Mouse (Mus musculus): ENCODE results near the gene Smyd3. TPM values are rescaled to one million over a fixed set of nuclear protein-coding genes. Genes with fewer than 3 reads are reported as not detected.
A peak's percentile ranks its signal among the peaks of the same experiment; 100 is the strongest.

Smyd3 gene
- polyA plus RNA-seq, 1 experiment from 2014 or later, result 28.3 TPM

- no peak overlapping the region for H3K4me2 ChIP-seq (ENCODE audit: low read length)
- H3K4me1 ChIP-seq (ENCODE audit: control insufficient read depth, insufficient read depth, low read depth, low read length), result no peaks in the 10 kb centered on the region
- no peak overlapping the region for H3K4me3 ChIP-seq (ENCODE audit: low read length)
- H3K27ac ChIP-seq (ENCODE audit: low read depth, low read length), result no peak overlapping the region
- no peak for ATAC-seq
- 36% methylated on average over 4 of the region's 4 CpGs for WGBS
- H3K9ac ChIP-seq (ENCODE audit: low read depth, low read length), result no peak overlapping the region
- no peaks in the 10 kb centered on the region for H3K36me3 ChIP-seq (ENCODE audit: control insufficient read depth, insufficient read depth, low read length)
- H3K27me3 ChIP-seq (replicated peaks; ENCODE audit: control insufficient read depth, insufficient read depth, low read length), result no peaks in the 10 kb centered on the region
- no peaks in the 10 kb centered on the region for H3K9me3 ChIP-seq (ENCODE audit: control insufficient read depth, low read length)
These were observed 520.0 kb downstream of the Smyd3 start for GRCm38 (mm10) chr1:178997870-178998269.

GRCm38 (mm10) chr1:178994263-178994662, 523.6 kb downstream of the Smyd3 start:
- H3K9me3 ChIP-seq (ENCODE audit: control insufficient read depth, low read length), result no peaks in the 10 kb centered on the region
- 75% methylated on average over 7 of the region's 7 CpGs for WGBS
- ATAC-seq, result no peak
- no peaks in the 10 kb centered on the region for H3K27me3 ChIP-seq (replicated peaks; ENCODE audit: control insufficient read depth, insufficient read depth, low read length)
- no peak overlapping the region for H3K4me3 ChIP-seq (ENCODE audit: low read length)
- H3K4me1 ChIP-seq (ENCODE audit: control insufficient read depth, insufficient read depth, low read depth, low read length), result peaks cover 6% of the 10 kb centered on the region
- no peak overlapping the region for H3K9ac ChIP-seq (ENCODE audit: low read depth, low read length)
- H3K36me3 ChIP-seq (ENCODE audit: control insufficient read depth, insufficient read depth, low read length), result no peaks in the 10 kb centered on the region
- no peak overlapping the region for H3K27ac ChIP-seq (ENCODE audit: low read depth, low read length)
- no peak overlapping the region for H3K4me2 ChIP-seq (ENCODE audit: low read length)

- no peaks in the 10 kb centered on the region for H3K36me3 ChIP-seq (ENCODE audit: control insufficient read depth, insufficient read depth, low read length)
- WGBS, result 88% methylated on average over 3 of the region's 3 CpGs
- H3K27me3 ChIP-seq (replicated peaks; ENCODE audit: control insufficient read depth, insufficient read depth, low read length), result no peaks in the 10 kb centered on the region
- H3K27ac ChIP-seq (ENCODE audit: low read depth, low read length), result no peak overlapping the region
- ATAC-seq, result no peak
- H3K9me3 ChIP-seq (ENCODE audit: control insufficient read depth, low read length), result no peaks in the 10 kb centered on the region
- peaks cover 7% of the 10 kb centered on the region for H3K4me1 ChIP-seq (ENCODE audit: control insufficient read depth, insufficient read depth, low read depth, low read length)
- H3K4me3 ChIP-seq (ENCODE audit: low read length), result no peak overlapping the region
- no peak overlapping the region for H3K9ac ChIP-seq (ENCODE audit: low read depth, low read length)
- no peak overlapping the region for H3K4me2 ChIP-seq (ENCODE audit: low read length)
These were observed 525.3 kb downstream of the Smyd3 start for GRCm38 (mm10) chr1:178992503-178992902.

GRCm38 (mm10) chr1:178991470-178991869, 526.4 kb downstream of the Smyd3 start:
- no peak for ATAC-seq
- WGBS, result 56% methylated on average over 4 of the region's 4 CpGs

GRCm38 (mm10) chr1:178991045-178991444, 526.8 kb downstream of the Smyd3 start:
- no peaks in the 10 kb centered on the region for H3K36me3 ChIP-seq (ENCODE audit: control insufficient read depth, insufficient read depth, low read length)
- no peak overlapping the region for H3K4me3 ChIP-seq (ENCODE audit: low read length)
- ATAC-seq, result no peak
- 76% methylated on average over 6 of the region's 6 CpGs for WGBS
- no peak overlapping the region for H3K9ac ChIP-seq (ENCODE audit: low read depth, low read length)
- H3K27me3 ChIP-seq (replicated peaks; ENCODE audit: control insufficient read depth, insufficient read depth, low read length), result no peaks in the 10 kb centered on the region
- no peak overlapping the region for H3K4me2 ChIP-seq (ENCODE audit: low read length)
- no peaks in the 10 kb centered on the region for H3K9me3 ChIP-seq (ENCODE audit: control insufficient read depth, low read length)
- peaks cover 7% of the 10 kb centered on the region for H3K4me1 ChIP-seq (ENCODE audit: control insufficient read depth, insufficient read depth, low read depth, low read length)
- H3K27ac ChIP-seq (ENCODE audit: low read depth, low read length), result no peak overlapping the region

More at GRCm38 (mm10) chr1:178991470-178991869, 526.4 kb downstream of the Smyd3 start:
- no peaks in the 10 kb centered on the region for H3K9me3 ChIP-seq (ENCODE audit: control insufficient read depth, low read length)
- H3K4me3 ChIP-seq (ENCODE audit: low read length), result no peak overlapping the region
- no peaks in the 10 kb centered on the region for H3K36me3 ChIP-seq (ENCODE audit: control insufficient read depth, insufficient read depth, low read length)
- H3K9ac ChIP-seq (ENCODE audit: low read depth, low read length), result no peak overlapping the region
- H3K4me2 ChIP-seq (ENCODE audit: low read length), result no peak overlapping the region
- H3K4me1 ChIP-seq (ENCODE audit: control insufficient read depth, insufficient read depth, low read depth, low read length), result peaks cover 7% of the 10 kb centered on the region
- no peaks in the 10 kb centered on the region for H3K27me3 ChIP-seq (replicated peaks; ENCODE audit: control insufficient read depth, insufficient read depth, low read length)
- H3K27ac ChIP-seq (ENCODE audit: low read depth, low read length), result no peak overlapping the region

DNA sequence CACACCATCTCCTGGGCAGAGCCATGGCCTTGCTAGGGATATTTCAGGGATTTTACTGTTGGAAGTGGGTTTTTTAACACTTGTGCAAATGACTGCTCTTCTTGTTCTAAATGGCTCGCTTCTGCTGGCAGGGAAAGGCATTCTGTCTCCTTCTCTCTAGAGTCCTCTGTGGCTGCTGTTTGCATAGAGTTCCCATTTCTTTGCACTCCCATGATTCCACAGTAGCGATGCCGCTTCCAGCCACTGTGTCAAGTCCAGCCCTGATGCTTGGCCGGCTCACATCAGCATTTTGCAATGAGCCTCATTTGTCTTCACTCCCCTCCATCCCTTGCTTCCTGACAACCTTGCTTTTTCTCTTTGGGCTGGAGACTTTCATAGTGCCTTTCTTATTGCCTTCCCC, 528.4 kb downstream of the Smyd3 start:
- H3K4me2 ChIP-seq (ENCODE audit: low read length), result no peak overlapping the region
- H3K4me1 ChIP-seq (ENCODE audit: control insufficient read depth, insufficient read depth, low read depth, low read length), result peaks cover 7% of the 10 kb centered on the region
- H3K9me3 ChIP-seq (ENCODE audit: control insufficient read depth, low read length), result no peaks in the 10 kb centered on the region
- no peaks in the 10 kb centered on the region for H3K36me3 ChIP-seq (ENCODE audit: control insufficient read depth, insufficient read depth, low read length)
- H3K4me3 ChIP-seq (ENCODE audit: low read length), result no peak overlapping the region
- 55% methylated on average over 4 of the region's 4 CpGs for WGBS
- H3K27me3 ChIP-seq (replicated peaks; ENCODE audit: control insufficient read depth, insufficient read depth, low read length), result no peaks in the 10 kb centered on the region
- no peak overlapping the region for H3K9ac ChIP-seq (ENCODE audit: low read depth, low read length)
- H3K27ac ChIP-seq (ENCODE audit: low read depth, low read length), result peak overlapping the region; percentile 51
- peak; percentile 67; the same call in 1 of the 2 replicates for ATAC-seq

GRCm38 (mm10) chr1:178988176-178988575, 529.7 kb downstream of the Smyd3 start:
- Histone ChIP-seq H3K27me3 (replicated peaks; ENCODE audit: control insufficient read depth, insufficient read depth, low read length) (no peaks in the 10 kb centered on the region), H3K36me3 (ENCODE audit: control insufficient read depth, insufficient read depth, low read length) (no peaks in the 10 kb centered on the region), H3K27ac (ENCODE audit: low read depth, low read length) (no peak overlapping the region), H3K9ac (ENCODE audit: low read depth, low read length) (no peak overlapping the region), H3K4me2 (ENCODE audit: low read length) (no peak overlapping the region), H3K4me3 (ENCODE audit: low read length) (no peak overlapping the region), H3K4me1 (ENCODE audit: control insufficient read depth, insufficient read depth, low read depth, low read length) (peaks cover 7% of the 10 kb centered on the region), H3K9me3 (ENCODE audit: control insufficient read depth, low read length) (no peaks in the 10 kb centered on the region)
- ATAC-seq, result no peak
- WGBS, result 97% methylated on average over 1 of the region's 1 CpGs

- ATAC-seq, result no peak
- no peaks in the 10 kb centered on the region for H3K4me1 ChIP-seq (ENCODE audit: control insufficient read depth, insufficient read depth, low read depth, low read length)
- no peak overlapping the region for H3K27ac ChIP-seq (ENCODE audit: low read depth, low read length)
- H3K36me3 ChIP-seq (ENCODE audit: control insufficient read depth, insufficient read depth, low read length), result no peaks in the 10 kb centered on the region
- H3K4me2 ChIP-seq (ENCODE audit: low read length), result no peak overlapping the region
- no peaks in the 10 kb centered on the region for H3K27me3 ChIP-seq (replicated peaks; ENCODE audit: control insufficient read depth, insufficient read depth, low read length)
- H3K4me3 ChIP-seq (ENCODE audit: low read length), result no peak overlapping the region
- no peak overlapping the region for H3K9ac ChIP-seq (ENCODE audit: low read depth, low read length)
- 70% methylated on average over 5 of the region's 5 CpGs for WGBS
- H3K9me3 ChIP-seq (ENCODE audit: control insufficient read depth, low read length), result no peaks in the 10 kb centered on the region
These were observed 536.2 kb downstream of the Smyd3 start for GRCm38 (mm10) chr1:178981641-178982040.

DNA sequence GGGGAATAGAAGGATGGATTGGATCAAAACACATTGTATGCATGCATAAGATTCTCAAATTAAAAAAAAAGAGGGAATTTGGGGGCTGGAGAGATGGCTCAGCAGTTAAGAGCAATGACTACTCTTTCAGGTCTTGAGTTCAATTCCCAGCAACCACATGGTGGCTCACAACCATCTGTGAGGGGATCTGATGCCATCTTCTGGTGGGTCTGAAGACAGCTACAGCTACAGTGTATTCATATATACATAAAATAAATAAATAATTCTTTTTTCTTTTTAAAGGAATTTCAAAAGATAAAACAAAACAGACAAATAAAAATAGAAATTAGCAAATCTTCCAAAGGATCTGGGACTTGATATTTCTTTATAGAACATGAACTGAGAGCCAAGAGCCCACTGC, 537.7 kb downstream of the Smyd3 start:
- Histone ChIP-seq H3K4me1 (ENCODE audit: control insufficient read depth, insufficient read depth, low read depth, low read length) (no peaks in the 10 kb centered on the region), H3K36me3 (ENCODE audit: control insufficient read depth, insufficient read depth, low read length) (no peaks in the 10 kb centered on the region), H3K4me3 (ENCODE audit: low read length) (no peak overlapping the region), H3K4me2 (ENCODE audit: low read length) (no peak overlapping the region), H3K9ac (ENCODE audit: low read depth, low read length) (no peak overlapping the region), H3K27me3 (replicated peaks; ENCODE audit: control insufficient read depth, insufficient read depth, low read length) (no peaks in the 10 kb centered on the region), H3K9me3 (ENCODE audit: control insufficient read depth, low read length) (no peaks in the 10 kb centered on the region), H3K27ac (ENCODE audit: low read depth, low read length) (no peak overlapping the region)
- ATAC-seq, result no peak

DNA sequence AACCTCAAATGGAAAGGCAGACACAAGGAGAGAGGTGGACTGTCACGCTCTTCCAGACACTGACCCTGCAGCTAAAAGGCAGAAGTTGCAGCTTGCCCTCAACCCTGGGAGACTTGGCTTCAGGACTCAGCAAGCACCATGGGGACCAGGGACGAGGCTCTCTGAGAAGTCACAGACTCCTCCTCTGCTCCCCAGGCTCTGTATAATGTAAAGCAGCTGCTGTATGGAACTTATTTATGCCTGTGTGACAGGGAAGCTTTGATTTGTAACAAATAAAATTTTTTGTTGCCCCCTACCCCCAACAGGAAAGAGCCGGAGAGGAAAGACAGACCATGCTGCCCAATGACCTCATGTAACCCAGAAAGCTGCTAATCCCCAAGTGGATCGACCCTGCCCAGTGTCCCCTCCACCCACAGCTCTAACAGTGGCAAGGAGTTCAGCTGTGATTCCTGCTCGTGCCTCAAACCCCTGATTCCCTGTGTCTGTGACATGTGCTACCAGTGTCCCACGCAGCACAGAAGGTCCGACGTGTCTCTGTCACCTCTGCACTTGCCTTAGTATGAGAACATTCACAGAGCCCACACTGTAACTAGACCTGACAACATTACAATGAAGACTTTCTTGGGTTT, 539.1 kb downstream of the Smyd3 start:
- H3K9me3 ChIP-seq (ENCODE audit: control insufficient read depth, low read length), result no peaks in the 10 kb centered on the region
- no peaks in the 10 kb centered on the region for H3K4me1 ChIP-seq (ENCODE audit: control insufficient read depth, insufficient read depth, low read depth, low read length)
- H3K27me3 ChIP-seq (replicated peaks; ENCODE audit: control insufficient read depth, insufficient read depth, low read length), result no peaks in the 10 kb centered on the region
- H3K4me2 ChIP-seq (ENCODE audit: low read length), result no peak overlapping the region
- no peak overlapping the region for H3K27ac ChIP-seq (ENCODE audit: low read depth, low read length)
- H3K4me3 ChIP-seq (ENCODE audit: low read length), result no peak overlapping the region
- H3K9ac ChIP-seq (ENCODE audit: low read depth, low read length), result no peak overlapping the region
- ATAC-seq, result no peak
- H3K36me3 ChIP-seq (ENCODE audit: control insufficient read depth, insufficient read depth, low read length), result no peaks in the 10 kb centered on the region
- WGBS, result 64% methylated on average over 8 of the region's 8 CpGs
